Mouse (Mus musculus) monocyte, adult 5-6 weeks (primary cell): ENCODE results near the gene Tmod2. TPM values are rescaled to one million over a fixed set of nuclear protein-coding genes. Genes with fewer than 3 reads are reported as not detected.
"Not testable (repeated sequence)": the region's sequence is repeated elsewhere in the genome, so short reads cannot be mapped to it uniquely, and the experiment has no call there.

Source experiments
- ATAC-seq: fragments of 153-309, 156-312 bp; replicated peaks from 2 replicates; pipeline ENCODE4 v1.8.0; 2017; ENCODE audit warnings: mild to moderate bottlenecking; ENCODE audit not compliant: low TSS enrichment, insufficient number of reproducible peaks, severe bottlenecking, poor library complexity, low FRiP score
- total RNA-seq: library from RNA; stranded (forward); fragments of 200-1000, 200-491, 200-594 nt; gene quantifications from 3 replicates; pipeline ENCODE4 v1.2.3, GENCODE M21; 2017

Gene Tmod2
- total RNA-seq, 1 experiment from 2014 or later, result 0.19 TPM

GRCm38 (mm10) chr9:75560353-75560752, 50.8 kb downstream of the Tmod2 start:
- ATAC-seq, result no peak

DNA sequence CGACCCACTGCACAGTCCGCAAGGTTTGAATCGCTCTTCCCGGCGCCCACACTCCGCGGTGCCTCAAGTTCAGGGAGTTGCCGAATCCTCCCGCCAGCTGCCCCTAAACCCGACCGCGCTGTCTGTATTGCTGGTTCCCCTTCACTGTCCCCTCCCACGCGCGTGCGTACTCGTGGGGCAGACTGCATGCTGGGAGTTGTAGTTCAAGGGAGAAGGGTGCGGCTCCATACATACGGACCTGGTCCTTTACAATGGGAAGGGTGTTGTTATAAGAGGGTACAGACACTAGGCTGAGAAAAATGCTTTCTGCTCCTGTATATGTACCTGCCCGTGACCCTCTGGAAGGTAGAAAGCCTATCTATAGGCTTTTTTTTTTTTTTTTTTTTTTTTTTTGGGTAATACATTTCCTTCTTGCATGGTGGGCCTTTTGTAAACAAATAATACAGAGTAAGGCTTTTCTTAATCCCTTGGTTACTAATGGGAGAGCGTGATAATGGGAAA, 51.6 kb downstream of the Tmod2 start, which contains the start of gene Tmod3:
Gene Tmod3, minus strand, starts transcription at position 146 of the 501 bp plus-strand sequence.
- ATAC-seq, result peak; percentile 98

DNA sequence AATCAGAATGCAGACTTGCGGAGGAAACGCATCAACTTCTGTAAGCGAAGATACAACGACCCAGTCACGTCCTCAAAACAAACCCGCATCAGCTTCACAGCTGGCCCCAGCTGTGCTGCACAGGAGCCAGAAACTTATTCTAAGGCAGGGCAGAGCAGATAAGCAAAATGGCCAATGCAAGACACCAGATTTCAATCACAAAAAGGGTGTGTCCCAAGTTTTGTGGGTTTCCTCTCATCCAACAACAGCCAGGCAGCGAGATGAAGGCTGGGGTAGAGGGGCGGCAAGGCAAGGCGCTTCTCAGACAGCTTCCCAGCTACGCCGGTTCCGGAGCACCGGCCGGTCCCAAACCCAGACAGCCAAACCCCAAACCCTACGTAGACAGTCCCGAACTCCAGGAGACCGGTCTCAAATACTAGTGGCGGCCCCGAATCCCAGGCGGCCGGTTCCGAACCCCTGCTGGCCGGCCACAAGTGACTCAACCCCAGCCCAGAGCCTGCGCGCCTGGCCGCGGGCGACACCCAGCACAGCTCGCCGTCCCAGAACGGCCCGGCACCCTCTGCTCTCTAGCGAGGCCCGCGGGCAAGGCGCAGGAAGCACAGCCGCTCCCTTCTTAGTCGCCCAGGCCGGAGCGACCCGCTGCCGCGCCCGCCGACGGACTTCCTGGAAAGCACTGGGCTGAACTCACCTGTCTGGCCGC, 52.2 kb downstream of the Tmod2 start:
- peak; percentile 52 for ATAC-seq

- ATAC-seq, result no peak
Measured at GRCm38 (mm10) chr9:75558360-75558759, 52.8 kb downstream of the Tmod2 start.

DNA sequence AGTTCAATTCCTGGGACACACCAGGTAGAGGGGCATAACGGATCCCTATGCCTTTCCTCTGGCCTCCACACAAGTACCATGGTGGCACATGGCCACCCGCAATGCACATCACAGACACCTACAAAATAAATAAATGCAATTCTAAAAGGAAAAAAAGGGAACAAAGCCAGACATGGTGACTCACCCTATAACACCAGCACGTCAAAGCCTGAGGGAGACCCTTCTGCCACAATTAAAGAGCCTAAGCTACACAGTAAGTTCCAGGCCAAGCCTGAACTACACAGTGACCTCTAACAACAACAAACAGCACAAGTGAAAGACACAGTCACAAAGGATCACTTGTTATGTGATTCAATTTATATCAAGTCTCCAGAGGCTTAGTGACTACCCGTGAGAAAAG, 57.4 kb downstream of the Tmod2 start:
- ATAC-seq, result no peak

DNA sequence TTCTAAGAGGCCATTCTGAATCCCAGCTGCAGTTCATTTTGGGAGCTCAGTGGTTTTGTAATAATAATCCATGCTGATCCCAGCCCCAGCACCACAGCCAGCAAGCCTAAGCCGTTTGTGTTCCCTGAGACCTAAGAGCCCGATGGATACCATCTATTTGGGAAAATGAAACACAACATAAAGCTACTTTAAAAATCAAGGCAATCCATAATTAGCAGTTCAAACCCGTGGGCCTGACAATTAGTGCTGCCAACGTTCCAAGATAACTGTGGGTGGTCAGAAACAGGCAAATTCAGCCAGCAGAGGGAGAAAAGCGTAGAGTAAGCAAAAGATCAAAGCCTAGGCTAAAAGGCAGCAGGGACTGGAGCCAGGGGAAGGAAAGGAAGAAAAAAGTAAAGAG, 59.8 kb downstream of the Tmod2 start:
- no peak for ATAC-seq

- ATAC-seq, result no peak
Measured at GRCm38 (mm10) chr9:75549010-75549409, 62.1 kb downstream of the Tmod2 start.

DNA sequence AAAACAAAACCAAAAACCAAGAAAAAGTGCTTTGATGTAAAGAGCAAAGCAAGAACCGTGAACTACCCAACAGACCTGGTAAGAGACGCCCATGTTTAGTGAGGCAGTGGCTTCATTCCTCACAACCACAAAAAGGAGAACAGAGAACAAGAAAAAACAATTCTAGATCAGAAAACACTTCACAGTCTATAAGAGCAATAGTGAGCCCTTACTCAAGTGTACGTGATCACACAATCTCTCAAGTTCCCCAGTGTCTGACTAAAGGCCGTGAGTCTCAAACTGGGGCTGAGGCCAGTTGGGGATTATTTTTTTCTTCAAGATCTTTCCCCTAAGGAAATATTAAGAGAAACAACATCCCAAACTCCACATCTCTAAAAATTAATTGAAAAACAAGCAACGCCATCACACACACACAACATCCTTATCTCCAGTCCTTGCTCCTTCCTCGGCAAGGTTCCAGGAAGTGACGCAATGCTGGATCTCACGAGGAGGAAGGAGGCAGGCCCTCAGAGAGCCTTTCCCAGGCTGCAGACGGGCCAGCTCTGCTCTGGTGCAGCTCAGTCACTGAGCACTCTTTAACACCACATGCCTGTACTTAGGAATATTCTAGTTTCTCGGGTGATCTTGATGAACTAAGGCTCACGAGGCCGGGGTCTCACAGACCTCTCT, 64.1 kb downstream of the Tmod2 start:
- peak; percentile 76 for ATAC-seq

DNA sequence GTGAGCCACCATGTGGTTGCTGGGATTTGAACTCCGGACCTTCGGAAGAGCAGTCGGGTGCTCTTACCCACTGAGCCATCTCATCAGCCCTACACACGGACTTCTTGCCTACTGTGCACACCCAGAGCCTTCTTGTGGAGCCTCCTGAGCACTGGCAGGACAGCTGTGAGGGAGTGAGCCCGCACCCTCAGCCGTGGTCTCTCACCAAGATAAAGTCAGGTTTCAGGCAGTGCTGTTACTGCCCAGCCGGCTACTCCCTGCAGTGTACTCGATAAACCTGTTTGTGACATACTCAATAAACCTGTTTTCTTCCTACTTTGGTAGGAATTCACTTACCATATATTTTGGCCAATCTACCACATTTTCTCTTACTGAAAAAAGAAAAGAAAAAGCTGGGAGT, 65.6 kb downstream of the Tmod2 start:
- ATAC-seq, result no peak

DNA sequence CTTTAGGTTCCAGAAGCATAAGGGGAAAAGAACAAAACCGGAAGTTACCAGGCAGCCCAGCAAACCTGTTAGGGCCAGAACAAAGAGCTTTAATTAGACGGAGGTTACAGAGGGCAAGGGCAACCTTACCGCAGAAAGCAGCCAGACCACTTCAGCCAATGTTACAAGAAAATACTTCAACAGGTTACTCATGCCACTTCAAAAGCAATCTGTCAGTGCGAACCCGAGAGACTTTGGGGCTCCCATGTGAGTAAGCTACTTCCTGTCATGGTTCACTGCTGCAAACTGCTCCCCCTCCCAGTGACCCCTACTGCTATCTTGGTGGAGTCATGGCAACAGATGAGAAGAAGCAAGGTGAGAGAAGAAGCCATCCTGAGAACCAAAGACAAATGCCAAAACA, 69.6 kb downstream of the Tmod2 start:
- ATAC-seq, result peak; percentile 61

GRCm38 (mm10) chr9:75536422-75536821, 74.7 kb downstream of the Tmod2 start:
- ATAC-seq, result no peak

GRCm38 (mm10) chr9:75534431-75534962, 76.6 kb downstream of the Tmod2 start:
- no peak for ATAC-seq

DNA sequence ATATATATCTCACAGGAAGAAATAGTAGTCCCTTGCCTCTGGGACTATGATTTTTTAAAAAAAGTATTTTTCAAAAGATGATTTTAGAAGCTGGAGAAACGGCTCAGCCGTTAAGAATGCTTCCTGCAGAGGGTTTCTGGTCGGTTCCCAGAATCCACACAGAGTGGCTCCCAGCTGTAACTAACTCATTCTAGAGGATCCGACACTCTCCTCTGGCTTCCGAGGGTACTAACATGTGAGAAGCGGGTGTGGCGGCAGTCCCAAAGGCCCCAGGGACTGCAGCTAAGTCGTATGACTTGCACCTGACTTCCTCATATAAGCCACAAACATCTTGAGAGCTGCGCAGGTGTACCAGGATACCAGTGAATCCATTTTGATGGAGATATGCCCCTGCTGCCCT, 78.1 kb downstream of the Tmod2 start:
- ATAC-seq, result not testable (repeated sequence)

DNA sequence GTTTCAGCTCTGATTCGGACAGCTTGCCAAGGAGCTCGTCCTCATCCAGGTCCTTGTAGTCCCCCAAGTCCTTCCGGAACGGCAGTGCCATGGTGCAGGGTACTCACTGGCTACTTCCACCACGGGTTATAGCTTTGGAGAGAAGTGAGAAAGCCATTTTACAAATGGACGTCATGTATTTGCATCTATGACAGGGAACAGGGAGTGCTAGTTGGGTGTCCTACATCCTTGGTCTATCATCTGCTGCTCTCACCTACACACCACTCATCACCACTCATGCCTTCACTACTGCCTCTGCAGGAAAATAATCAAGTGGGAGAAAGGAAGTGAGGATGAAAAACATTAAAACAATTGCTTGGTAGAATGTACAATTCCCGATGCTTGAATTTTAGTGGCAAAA, 78.7 kb downstream of the Tmod2 start:
- no peak for ATAC-seq

DNA sequence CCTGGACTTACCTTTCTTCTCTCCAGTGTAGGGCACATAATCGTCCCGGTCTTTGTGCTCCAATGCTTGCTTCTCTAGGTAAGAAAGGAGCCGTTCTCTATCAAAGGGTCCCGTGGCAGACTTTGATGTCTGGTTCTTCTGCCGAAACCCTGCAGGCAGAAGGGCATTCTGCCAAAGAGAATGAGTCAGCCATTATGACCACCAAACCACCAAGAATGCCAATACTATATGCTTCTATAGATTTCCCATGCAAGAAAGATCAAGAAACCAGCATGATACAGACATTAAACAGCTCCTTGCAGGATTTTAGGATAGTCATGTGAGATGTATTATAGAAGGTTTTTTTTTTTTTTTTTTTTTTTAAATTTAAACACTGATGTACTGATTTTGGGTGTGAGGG, 81.8 kb downstream of the Tmod2 start:
- no peak for ATAC-seq

DNA sequence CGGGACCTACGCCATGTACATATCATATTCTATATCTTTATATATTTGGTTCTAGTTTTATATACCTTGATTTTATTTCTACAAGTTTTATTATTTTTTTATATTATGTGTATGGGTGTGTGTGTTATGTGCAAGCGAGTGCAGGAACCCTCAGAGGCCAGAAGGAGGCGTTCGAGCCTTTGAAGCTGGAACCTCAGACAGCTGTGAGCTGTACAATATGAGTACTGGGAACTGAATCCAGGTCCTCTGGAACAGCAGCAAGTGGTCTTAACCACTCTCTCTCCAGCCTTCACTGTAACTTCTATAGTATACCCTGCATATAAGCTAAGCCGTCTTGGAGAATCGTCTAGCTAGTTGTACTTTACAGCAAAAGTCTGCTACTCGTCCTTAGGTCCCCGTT, 83.0 kb downstream of the Tmod2 start:
- no peak for ATAC-seq

DNA sequence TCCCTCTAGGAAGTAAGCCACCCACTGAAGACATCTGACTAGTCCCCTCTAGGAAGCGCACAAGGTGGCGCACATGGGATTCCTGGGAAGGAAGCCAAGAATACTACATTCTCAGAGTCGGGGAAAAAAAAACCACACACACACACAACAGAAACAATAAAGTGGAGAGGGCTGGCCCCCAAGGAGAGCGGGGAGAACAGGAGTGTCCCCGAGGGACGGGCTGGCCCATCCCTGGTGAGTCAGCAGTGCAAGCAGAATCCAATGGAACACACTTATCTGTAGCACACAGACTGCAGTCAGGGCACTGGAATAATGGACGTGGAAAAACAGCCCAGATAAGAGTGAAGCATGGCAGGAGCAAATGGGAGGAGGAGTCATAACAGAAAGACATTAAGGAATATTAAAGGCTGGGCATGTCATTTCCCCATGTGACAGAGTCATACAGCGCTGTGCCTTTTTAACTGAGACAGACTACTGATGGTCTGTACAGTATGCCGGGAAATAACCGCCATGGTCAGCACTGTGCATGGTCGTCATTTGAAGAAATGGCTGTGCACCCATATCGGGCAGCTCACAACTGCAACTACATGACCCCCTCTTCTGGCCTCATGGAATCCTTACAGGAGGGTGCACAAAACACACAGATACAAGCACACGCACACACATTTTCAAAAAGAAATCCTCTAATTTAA, 83.6 kb downstream of the Tmod2 start:
- no peak for ATAC-seq

- no peak for ATAC-seq
Measured at GRCm38 (mm10) chr9:75523646-75524045, 87.5 kb downstream of the Tmod2 start.

- no peak for ATAC-seq
Measured at GRCm38 (mm10) chr9:75522217-75522616, 88.9 kb downstream of the Tmod2 start.
